Mouse (Mus musculus) hindbrain, embryonic 16.5 days (tissue): ENCODE data around the gene Fuk. TPM values are rescaled to one million over a fixed set of nuclear protein-coding genes. Genes with fewer than 3 reads are reported as not detected.

Source experiments
- ATAC-seq: fragments of 200-750 bp; cut with Nextera tagmentation; 2 replicates; pipeline ENCODE4 v1.8.0; 2017; ENCODE audit warnings: moderate TSS enrichment, moderate library complexity
- H3K27ac ChIP-seq: fragments of 300-500 bp; sonication (generic); 2 replicates; pipeline ENCODE4 v1.5.1; 2014; ENCODE audit warnings: low read depth, mild to moderate bottlenecking, control low read depth, low read length, moderate library complexity
- H3K27me3 ChIP-seq: fragments of 300-500 bp; sonication (generic); replicated peaks from 2 replicates; pipeline ENCODE4 v1.6.1; 2014; ENCODE audit warnings: low read length; ENCODE audit not compliant: control insufficient read depth, insufficient read depth
- H3K36me3 ChIP-seq: fragments of 300-500 bp; sonication (generic); 2 replicates; pipeline ENCODE4 v1.6.1; 2014; ENCODE audit warnings: mild to moderate bottlenecking, low read length, moderate library complexity, mixed read lengths; ENCODE audit not compliant: control insufficient read depth, insufficient read depth
- H3K4me1 ChIP-seq: fragments of 300-500 bp; sonication (generic); 2 replicates; pipeline ENCODE4 v1.6.1; 2014; ENCODE audit warnings: low read depth, low read length; ENCODE audit not compliant: control insufficient read depth, insufficient read depth
- H3K4me2 ChIP-seq: fragments of 300-500 bp; sonication (generic); 2 replicates; pipeline ENCODE4 v1.6.1; 2014; ENCODE audit warnings: mild to moderate bottlenecking, low read length, control low read depth, moderate library complexity
- H3K4me3 ChIP-seq: fragments of 300-500 bp; sonication (generic); 2 replicates; pipeline ENCODE4 v1.5.1; 2014; ENCODE audit warnings: mild to moderate bottlenecking, low read length, control low read depth, moderate library complexity
- H3K9ac ChIP-seq: fragments of 300-500 bp; sonication (generic); 2 replicates; pipeline ENCODE4 v1.6.1; 2014; ENCODE audit warnings: low read depth, mild to moderate bottlenecking, control low read depth, low read length, moderate library complexity
- H3K9me3 ChIP-seq: fragments of 300-500 bp; sonication (generic); 2 replicates; pipeline ENCODE4 v1.6.1; 2014; ENCODE audit warnings: mild to moderate bottlenecking, low read length, moderate library complexity; ENCODE audit not compliant: control insufficient read depth
- WGBS: fragments of 180-500 bp; shearing (Covaris S2); extraction: QIAGEN DNeasy Blood & Tissue Kit; methylation state at CpG from one replicate; pipeline ENCODE4 v1.1.7; 2014; 5-methylcytosine and 5-hydroxymethylcytosine counted together
- polyA plus RNA-seq: library from polyadenylated mRNA; unstranded; fragments of >200 nt; fragmentation: Nextera tagmentation; extraction: Ambion mirVana; gene quantifications from 2 replicates; pipeline ENCODE4 v1.2.1, GENCODE M21; 2015

The Fuk gene
- polyA plus RNA-seq, 1 experiment from 2014 or later = 8.1 TPM

DNA sequence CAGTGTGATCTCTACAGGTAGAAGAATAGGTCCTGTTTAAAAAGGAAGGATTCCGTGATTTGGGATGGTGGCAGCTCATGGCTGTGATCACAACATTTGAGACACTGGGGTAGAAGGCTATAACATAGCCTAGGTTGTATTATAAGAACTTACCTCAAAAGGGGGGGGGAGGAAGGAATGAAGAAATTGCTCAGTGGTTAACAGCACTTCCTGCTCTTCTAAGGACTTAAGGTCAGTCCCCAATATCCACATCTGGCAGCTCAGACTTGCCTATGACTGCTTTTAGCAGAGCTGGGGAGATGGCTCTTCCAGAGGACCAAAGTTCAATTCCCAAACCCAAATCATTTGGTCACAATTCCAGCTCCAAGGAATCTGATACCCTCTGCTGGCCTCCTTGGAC is 4.4 kb upstream of the Fuk start:
- Histone ChIP-seq H3K4me3 (no peak overlapping the region), H3K4me2 (no peak overlapping the region), H3K36me3 (no peaks in the 10 kb centered on the region), H3K4me1 (peaks cover 2% of the 10 kb centered on the region; the same call in 1 of the 2 replicates), H3K9ac (no peak overlapping the region), H3K27ac (no peak overlapping the region), H3K9me3 (no peaks in the 10 kb centered on the region), H3K27me3 (no peaks in the 10 kb centered on the region)
- WGBS = 95% methylated on average over 1 of the region's 1 CpGs
- no peak for ATAC-seq

DNA sequence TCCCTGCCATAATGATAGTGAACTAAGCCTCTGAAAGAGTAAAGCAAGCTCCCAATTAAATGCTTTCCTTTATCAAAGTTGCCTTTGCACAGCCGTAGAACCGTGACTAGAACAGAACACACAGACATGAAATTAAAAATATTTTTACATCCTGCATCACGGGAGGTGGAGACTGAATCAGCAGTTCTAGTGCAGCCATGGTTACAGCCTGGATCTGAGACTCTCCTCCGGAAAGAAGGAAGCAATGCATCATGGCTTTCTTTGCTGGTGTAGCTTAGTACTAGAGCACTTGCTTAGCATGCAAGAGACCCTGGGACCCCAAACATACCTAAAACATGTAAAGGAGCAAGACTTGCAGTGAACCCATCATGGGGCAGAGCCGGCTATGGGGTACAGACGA is 3.1 kb upstream of the Fuk start:
- ATAC-seq = no peak
- H3K4me3 ChIP-seq = no peak overlapping the region
- WGBS = 88% methylated on average over 6 of the region's 6 CpGs

GRCm38 (mm10) chr8:110902579-110902965 is 284 bp upstream of the Fuk start:
- Histone ChIP-seq H3K4me1 (peaks cover 5% of the 10 kb centered on the region; the same call in 1 of the 2 replicates), H3K36me3 (no peaks in the 10 kb centered on the region), H3K27ac (no peak overlapping the region), H3K9ac (no peak overlapping the region), H3K4me3 (peak overlapping the region; percentile 74), H3K27me3 (no peaks in the 10 kb centered on the region), H3K4me2 (peak overlapping the region; percentile 70), H3K9me3 (no peaks in the 10 kb centered on the region)
- 0 out of 2 replicates have a peak, but pooled peaks have one; percentile 20 for ATAC-seq
- WGBS = 66% methylated on average over 2 of the region's 2 CpGs

More for the DNA sequence above, 3.1 kb upstream of the Fuk start:
- no peak overlapping the region for H3K9ac ChIP-seq
- peaks cover 5% of the 10 kb centered on the region; the same call in 1 of the 2 replicates for H3K4me1 ChIP-seq
- H3K27ac ChIP-seq = no peak overlapping the region
- no peak overlapping the region for H3K4me2 ChIP-seq
- H3K9me3 ChIP-seq = no peaks in the 10 kb centered on the region
- H3K36me3 ChIP-seq = no peaks in the 10 kb centered on the region
- H3K27me3 ChIP-seq = no peaks in the 10 kb centered on the region

DNA sequence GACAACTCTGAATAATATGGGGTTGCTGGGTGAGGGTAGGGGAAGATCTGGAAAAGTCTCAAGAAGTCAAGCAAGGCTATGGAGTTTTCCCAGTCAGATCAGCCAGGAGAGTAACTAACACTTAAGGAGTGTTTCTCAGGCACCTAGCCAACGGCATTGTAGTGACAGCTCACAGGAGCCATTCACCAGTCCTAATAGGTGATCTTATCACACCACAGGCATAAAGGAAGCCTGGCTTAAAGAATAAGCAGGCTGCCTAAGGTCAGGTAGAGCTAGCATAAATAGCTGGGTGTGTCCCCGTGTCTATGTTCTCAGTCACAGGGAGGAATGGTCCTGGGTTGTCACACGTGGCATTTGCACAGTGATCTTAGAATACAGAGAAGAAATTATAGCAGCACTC is 1.2 kb downstream of the Fuk start:
- no peak for ATAC-seq
- 97% methylated on average over 3 of the region's 3 CpGs for WGBS
- no peaks in the 10 kb centered on the region for H3K27me3 ChIP-seq

DNA sequence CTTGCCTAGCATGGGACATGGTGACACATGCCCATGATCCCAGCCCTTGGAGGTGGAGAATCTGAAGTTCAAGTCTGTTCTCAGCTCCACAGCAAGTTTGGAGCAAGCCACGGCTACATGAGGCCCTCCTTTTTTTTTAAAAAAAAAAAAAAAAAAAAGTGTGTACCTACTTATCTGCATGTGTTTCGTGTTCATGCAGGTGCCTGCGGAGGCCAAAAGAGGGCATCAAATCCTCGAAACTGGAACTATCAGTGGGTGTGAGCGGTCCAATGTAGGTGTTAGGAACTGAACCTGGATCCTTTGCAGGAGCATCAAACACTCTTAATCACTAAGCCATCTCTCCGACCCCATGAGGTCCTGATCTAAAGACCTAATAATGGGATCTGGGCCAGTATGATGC is 4.8 kb downstream of the Fuk start:
- no peak overlapping the region for H3K4me2 ChIP-seq
- H3K4me3 ChIP-seq = no peak overlapping the region
- H3K9me3 ChIP-seq = no peaks in the 10 kb centered on the region
- no peak for ATAC-seq
- H3K9ac ChIP-seq = no peak overlapping the region
- H3K36me3 ChIP-seq = no peaks in the 10 kb centered on the region
- no peak overlapping the region for H3K27ac ChIP-seq
- peaks cover 5% of the 10 kb centered on the region; the same call in 1 of the 2 replicates for H3K4me1 ChIP-seq
- WGBS = 89% methylated on average over 6 of the region's 6 CpGs
- no peaks in the 10 kb centered on the region for H3K27me3 ChIP-seq

More for the DNA sequence above, 1.2 kb downstream of the Fuk start:
- H3K4me2 ChIP-seq = no peak overlapping the region
- H3K36me3 ChIP-seq = no peaks in the 10 kb centered on the region
- no peaks in the 10 kb centered on the region for H3K9me3 ChIP-seq
- peaks cover 5% of the 10 kb centered on the region; the same call in 1 of the 2 replicates for H3K4me1 ChIP-seq
- no peak overlapping the region for H3K4me3 ChIP-seq
- H3K9ac ChIP-seq = no peak overlapping the region
- H3K27ac ChIP-seq = no peak overlapping the region

GRCm38 (mm10) chr8:110895812-110896211 is 6.5 kb downstream of the Fuk start:
- 96% methylated on average over 13 of the region's 13 CpGs for WGBS
- H3K27ac ChIP-seq = no peak overlapping the region
- no peaks in the 10 kb centered on the region for H3K27me3 ChIP-seq
- H3K4me1 ChIP-seq = no peaks in the 10 kb centered on the region
- ATAC-seq = no peak
- no peaks in the 10 kb centered on the region for H3K9me3 ChIP-seq
- H3K9ac ChIP-seq = no peak overlapping the region
- H3K4me3 ChIP-seq = no peak overlapping the region
- H3K4me2 ChIP-seq = no peak overlapping the region
- H3K36me3 ChIP-seq = no peaks in the 10 kb centered on the region

DNA sequence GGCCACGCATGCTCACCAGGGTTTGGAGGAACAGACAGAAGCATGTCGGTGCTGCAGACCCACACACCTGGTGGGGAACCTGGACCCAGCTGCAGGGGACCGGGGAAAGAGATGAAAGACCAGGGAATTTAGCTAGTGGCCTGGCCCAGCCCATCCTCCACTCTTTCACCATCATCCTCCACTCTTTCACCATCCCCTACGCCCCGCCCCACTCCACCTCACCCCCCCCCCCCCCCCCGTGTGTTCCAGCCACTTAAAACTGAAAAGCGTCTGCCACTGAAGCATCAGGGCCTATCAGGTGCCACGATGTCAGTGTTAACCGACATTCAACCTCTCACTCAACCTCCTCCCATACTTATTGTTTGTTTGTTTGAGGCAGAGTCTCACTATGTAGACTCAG is 7.0 kb downstream of the Fuk start:
- no peak overlapping the region for H3K4me2 ChIP-seq
- no peak overlapping the region for H3K27ac ChIP-seq
- no peaks in the 10 kb centered on the region for H3K9me3 ChIP-seq
- H3K4me3 ChIP-seq = no peak overlapping the region
- no peak overlapping the region for H3K9ac ChIP-seq
- 81% methylated on average over 7 of the region's 9 CpGs for WGBS
- H3K4me1 ChIP-seq = no peaks in the 10 kb centered on the region
- ATAC-seq = no peak
- H3K36me3 ChIP-seq = no peaks in the 10 kb centered on the region
- H3K27me3 ChIP-seq = no peaks in the 10 kb centered on the region

- Histone ChIP-seq H3K9me3 (no peaks in the 10 kb centered on the region), H3K4me3 (no peak overlapping the region), H3K27me3 (no peaks in the 10 kb centered on the region), H3K36me3 (0 out of 2 replicates have a peak, but pooled peaks cover 2% of the 10 kb centered on the region), H3K27ac (no peak overlapping the region), H3K9ac (no peak overlapping the region), H3K4me2 (no peak overlapping the region), H3K4me1 (no peaks in the 10 kb centered on the region)
- 89% methylated on average over 10 of the region's 10 CpGs for WGBS
- ATAC-seq = no peak
Measured at GRCm38 (mm10) chr8:110894851-110895250, 7.4 kb downstream of the Fuk start.

DNA sequence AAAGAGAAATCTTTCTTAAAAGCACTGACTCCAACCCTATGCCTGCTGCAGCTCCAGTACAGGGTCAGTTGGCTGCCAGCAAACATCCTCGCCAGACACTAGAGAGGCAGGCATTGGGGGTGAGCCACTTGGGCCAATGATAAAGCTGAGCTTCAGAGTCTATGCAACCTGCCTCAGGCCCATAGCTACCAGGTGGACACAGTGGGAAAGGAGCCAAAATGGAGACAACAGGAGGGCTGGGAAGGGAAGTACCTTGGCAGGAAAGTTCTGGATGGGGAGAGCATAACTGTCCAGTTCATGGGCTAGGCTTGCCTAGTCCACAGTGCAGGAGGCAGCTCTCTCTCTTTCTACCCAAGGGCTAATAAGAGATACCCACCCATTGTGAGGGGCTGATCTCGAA is 9.4 kb downstream of the Fuk start:
- no peaks in the 10 kb centered on the region for H3K4me1 ChIP-seq
- H3K4me2 ChIP-seq = no peak overlapping the region
- no peak overlapping the region for H3K9ac ChIP-seq
- H3K36me3 ChIP-seq = 0 out of 2 replicates have a peak, but pooled peaks cover 2% of the 10 kb centered on the region
- ATAC-seq = no peak
- 93% methylated on average over 2 of the region's 2 CpGs for WGBS
- no peak overlapping the region for H3K27ac ChIP-seq
- H3K27me3 ChIP-seq = no peaks in the 10 kb centered on the region
- no peaks in the 10 kb centered on the region for H3K9me3 ChIP-seq
- no peak overlapping the region for H3K4me3 ChIP-seq

GRCm38 (mm10) chr8:110892040-110892439 is 10.2 kb downstream of the Fuk start:
- no peak overlapping the region for H3K4me2 ChIP-seq
- no peak overlapping the region for H3K9ac ChIP-seq
- ATAC-seq = no peak
- 0 out of 2 replicates have a peak, but pooled peaks cover 2% of the 10 kb centered on the region for H3K36me3 ChIP-seq
- no peaks in the 10 kb centered on the region for H3K9me3 ChIP-seq
- H3K27ac ChIP-seq = no peak overlapping the region
- H3K4me1 ChIP-seq = no peaks in the 10 kb centered on the region
- no peaks in the 10 kb centered on the region for H3K27me3 ChIP-seq
- H3K4me3 ChIP-seq = no peak overlapping the region
- 86% methylated on average over 7 of the region's 7 CpGs for WGBS
